Mouse (Mus musculus): ENCODE data around the gene Prkcsh.

Gene Prkcsh

DNA sequence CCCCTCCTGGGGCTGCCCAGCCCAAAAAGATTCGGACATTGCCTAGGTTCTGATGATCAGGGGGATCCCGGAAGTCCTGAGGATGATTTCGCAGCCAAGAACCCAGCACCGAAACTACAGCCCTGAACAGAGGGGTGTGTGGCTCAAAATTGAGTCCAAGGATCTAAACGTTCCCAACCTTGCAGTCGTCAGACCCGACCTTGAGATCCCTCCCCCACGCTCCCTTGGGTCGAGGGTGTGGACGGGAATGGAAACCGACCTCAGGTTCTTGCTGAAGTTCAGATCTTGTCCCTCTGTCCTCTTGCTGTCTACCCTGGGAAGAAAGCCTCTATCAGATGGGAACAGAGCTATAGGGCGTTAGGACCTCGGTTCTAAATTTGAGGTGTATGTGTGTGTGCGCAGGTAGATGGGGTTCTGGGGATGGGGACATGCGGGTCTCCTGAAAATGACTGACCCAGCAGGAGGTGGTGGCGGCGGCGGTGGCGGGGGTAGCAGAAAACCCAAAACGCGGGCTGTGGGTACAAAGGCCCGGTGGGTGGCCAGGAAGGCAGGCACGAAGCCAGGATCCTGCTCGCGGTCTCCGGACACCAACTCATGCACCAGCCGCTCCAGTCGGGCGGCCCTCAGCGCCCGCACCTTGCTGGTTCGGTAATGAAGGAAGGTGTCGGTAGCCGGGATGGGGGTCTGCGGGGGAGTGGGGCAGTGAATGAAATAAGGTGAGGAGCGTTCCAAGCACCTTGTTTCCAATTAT lies 14.8 kb upstream of the Prkcsh start:
- no peak for DNase-seq (ENCODE audit: low spot score in 2 of 2)

GRCm38 (mm10) chr9:21988421-21989101 lies 14.0 kb upstream of the Prkcsh start:
- DNase-seq (ENCODE audit: low spot score in 2 of 2): peak; percentile 19 to 22

DNA sequence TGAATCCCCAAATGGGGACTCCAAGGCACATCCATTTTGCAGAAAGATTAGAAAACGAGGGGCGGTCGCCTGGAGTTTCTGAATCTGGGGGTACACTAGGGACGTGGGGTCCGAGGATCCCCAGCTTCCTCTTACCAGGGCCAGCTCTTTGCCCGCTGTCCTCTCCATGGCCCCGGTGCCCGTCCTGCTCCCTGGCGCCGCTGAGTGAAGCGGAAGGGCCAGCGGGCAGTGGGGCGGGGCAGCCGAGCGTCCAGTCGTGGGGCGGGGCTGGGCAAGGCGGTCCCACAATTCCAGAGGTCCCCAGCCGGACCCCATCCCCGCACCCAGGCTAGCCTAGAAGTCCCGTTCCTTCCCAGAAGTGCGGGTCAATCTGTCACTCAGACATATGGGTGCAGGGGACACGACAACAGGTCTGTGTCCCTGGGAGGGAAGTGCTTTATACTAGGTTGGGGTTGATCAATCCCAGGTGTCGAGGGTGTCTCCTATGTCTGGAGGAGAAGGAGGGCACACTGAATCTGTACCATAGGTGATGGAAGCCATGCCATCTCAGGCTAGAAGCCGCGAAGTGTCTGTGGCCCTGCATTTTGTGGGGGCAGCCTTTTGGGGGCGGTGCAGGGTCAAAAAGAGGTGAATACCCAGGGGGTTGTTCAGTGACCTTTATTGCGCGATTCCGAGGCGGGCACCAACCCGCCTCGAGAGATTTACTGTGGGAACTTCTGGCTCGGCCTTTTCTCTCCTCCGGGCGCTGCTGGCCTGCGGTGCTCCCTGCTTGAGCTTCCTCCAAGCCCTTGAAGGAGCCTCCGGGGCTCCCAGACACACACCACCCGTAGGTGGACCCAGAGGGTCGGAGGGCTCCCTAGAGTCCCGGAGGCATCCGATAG lies 13.1 kb upstream of the Prkcsh start, which contains the start of gene Rgl3:
TSS of gene Rgl3 (minus strand) at position 217 of the 881 bp plus-strand sequence.
- DNase-seq (ENCODE audit: low spot score in 2 of 2): peak; percentile 52 to 81

GRCm38 (mm10) chr9:21992227-21992626 lies 10.4 kb upstream of the Prkcsh start:
- no peak for DNase-seq (ENCODE audit: low spot score in 2 of 2)

- DNase-seq (ENCODE audit: low spot score in 2 of 2): no peak
Measured at GRCm38 (mm10) chr9:21996178-21996867, 6.3 kb upstream of the Prkcsh start.

DNA sequence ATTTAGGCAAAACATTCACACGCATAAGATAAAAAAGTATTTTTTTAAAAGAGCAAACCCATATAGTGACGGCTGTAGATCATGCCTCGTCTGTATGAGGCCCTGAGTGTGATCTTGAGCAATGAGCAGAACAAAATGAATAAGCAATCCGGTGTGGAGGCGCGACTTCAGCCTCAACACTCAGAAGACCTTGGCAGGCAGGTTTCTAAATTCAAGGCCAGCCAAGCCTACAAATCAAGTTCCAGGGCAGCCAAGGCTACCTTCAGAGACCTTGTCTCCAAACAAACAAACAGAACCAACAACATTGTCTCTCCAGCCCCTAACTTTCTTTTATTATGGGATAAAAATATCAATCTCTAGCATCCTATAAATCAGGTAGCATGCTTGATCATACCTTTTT lies 2.3 kb upstream of the Prkcsh start:
- no peak for DNase-seq (ENCODE audit: low spot score in 2 of 2)

DNA sequence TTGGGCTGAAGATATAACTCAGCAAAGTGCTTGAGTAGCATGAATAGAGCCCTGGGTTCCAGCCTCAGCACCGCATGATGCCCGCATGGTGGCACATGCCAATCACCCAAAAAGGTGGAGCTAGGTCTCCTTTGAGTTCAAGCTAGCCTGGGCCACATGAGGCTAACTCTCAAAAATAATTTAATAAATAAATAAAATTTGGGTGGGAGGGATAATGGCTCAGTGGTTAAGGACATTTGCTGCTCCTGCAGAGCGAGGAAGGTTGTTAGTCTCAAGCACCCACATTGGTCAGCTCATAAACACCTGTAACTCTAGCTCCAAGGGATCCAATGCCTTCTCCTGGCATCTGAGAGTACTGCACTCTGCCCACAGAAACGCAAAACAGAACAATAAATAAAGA lies 973 bp upstream of the Prkcsh start:
- no peak for DNase-seq (ENCODE audit: low spot score in 2 of 2)

DNA sequence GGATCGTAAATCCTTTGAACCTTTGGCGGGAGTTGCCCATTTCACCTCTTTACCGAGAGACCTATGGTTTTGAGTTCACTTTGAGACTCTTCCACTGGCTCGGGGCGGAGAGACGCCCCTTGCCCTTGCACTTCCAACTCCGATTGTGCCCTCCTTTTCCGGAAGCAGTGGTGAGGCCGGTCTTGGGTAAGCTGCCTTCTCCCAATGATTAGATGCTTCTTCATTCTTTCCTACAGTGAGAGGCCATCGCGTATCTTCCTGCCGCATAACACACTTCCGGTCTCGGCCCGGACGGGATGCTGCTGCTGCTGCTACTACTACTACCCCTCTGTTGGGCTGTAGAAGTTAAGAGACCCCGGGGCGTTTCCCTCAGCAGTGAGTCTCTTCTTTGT lies 553 bp downstream of the Prkcsh start:
- DNase-seq (ENCODE audit: low spot score in 2 of 2): peak in 1 of 2 experiments; percentile 19

DNA sequence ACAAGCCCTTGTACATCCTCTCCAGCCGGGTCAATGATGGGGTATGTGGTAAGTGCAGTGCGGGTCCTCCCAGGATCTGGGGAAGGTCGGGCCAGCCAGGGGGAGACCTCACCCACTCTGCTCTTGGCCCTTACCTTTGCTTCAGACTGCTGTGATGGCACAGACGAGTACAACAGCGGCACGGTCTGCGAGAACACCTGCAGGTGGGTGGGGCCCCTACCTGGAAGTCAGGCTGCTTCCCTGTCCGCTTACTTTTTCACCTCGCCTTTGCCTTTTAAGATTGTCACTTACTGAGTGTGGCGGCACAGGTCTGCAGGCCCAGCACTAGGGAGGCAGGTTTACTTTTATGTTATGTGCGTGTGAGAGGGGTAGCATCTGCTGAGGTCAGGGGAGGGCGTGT lies 1.9 kb downstream of the Prkcsh start:
- no peak for DNase-seq (ENCODE audit: low spot score in 2 of 2)

DNA sequence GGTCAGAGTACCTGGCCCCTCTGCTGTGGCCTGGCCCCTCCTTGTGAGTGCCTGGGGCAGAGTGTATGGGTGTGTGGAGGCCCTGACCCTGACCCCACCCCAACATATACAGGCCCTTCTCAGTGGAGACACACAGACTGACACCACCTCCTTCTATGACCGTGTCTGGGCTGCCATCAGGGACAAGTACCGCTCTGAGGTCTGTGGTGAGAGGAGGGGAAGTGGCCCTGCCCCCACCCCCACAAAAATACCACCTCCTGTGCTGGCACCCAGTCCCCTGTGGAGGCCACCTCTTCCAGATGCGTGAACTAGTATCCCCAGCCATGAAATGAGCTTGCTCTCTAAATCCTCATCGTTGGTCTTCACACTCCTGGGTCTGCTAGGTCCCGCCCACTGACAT lies 8.4 kb downstream of the Prkcsh start:
- no peak for DNase-seq (ENCODE audit: low spot score in 2 of 2)

DNA sequence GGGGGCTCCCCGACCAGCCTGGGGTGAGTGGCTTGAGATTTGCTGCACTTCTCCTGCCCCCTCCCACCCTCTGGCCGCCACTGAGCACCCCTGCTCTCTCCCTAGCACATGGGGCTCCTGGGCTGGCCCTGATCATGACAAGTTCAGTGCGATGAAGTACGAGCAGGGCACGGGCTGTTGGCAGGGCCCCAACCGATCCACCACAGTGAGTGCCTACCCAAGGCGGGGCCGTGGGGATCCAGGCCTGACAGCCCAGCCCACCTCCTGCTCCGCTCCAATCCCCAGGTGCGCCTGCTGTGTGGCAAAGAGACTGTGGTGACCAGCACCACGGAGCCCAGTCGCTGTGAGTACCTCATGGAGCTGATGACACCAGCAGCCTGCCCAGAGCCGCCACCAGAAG lies 10.1 kb downstream of the Prkcsh start:
- DNase-seq (ENCODE audit: low spot score in 2 of 2): no peak

GRCm38 (mm10) chr9:22016245-22016644 lies 13.6 kb downstream of the Prkcsh start:
- DNase-seq (ENCODE audit: low spot score in 2 of 2): no peak

DNA sequence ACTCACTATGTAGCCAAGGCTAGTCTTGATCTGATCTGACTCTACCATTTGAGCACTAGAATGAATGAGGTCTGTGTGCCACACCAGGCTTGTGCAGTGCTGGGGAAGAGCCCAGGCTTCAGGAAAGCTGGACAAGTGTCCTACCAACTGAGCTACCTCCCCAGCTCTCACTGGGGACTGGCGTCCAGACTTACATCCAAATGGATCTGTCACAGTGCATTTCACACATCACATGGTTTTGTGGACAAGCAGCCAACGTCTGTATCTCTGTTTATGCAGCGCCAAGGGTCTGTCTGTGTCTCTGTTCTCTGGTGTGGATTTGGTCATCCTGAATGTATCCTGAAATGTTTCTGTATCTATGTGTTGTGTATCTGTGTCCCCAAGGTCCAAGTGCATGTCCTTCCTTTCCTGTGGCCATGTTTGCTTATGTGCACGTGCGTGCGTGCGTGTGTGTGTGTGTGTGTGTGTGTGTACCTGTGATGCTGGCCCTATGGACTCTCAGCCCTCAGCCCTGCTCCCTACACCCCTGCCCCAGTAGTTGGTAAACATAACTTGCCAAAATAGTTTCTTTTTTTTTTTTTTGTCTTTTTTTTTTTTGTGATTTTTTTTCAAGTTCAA lies 14.7 kb downstream of the Prkcsh start:
- DNase-seq (ENCODE audit: low spot score in 2 of 2): no peak

DNA sequence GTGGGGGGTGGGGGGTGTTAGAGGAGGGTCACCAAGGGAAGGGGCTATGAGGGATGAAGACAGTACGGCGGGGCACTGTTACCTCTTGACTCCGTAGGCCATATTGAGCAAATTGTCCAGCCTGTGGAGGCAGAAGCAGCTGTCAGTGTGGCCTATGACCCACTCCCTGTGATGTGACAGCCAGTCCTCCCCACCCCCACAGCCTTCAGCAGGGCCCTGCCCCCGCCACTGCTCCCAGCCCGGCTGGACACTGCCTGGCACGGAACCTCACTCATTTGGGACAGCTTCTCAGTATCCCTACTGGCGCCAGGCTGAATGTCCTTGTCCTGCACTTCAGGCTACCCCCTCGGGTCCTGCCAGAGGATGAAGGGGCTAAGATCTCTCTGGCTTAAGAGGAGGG lies 22.0 kb downstream of the Prkcsh start:
- DNase-seq (ENCODE audit: low spot score in 2 of 2): no peak

DNA sequence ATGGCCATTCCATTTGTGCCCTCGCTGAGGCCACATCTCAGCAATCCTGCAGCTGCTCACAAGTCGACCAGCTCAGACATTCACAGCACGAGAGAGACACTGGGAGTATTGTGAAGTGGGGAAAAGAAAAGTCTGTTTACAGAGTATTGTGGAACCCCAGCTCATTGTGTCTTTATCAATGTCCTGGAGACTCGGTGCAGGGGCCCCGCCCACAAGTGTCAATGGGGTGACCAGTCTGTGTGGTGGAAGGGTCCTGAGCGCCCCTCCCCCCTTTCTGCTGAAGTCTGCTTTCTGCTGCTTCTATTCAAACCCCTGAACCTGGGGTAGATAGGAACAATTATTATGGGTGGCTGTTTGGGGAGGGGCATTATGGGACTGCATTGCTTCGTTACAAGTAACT lies 25.9 kb downstream of the Prkcsh start:
- no peak for DNase-seq (ENCODE audit: low spot score in 2 of 2)

DNA sequence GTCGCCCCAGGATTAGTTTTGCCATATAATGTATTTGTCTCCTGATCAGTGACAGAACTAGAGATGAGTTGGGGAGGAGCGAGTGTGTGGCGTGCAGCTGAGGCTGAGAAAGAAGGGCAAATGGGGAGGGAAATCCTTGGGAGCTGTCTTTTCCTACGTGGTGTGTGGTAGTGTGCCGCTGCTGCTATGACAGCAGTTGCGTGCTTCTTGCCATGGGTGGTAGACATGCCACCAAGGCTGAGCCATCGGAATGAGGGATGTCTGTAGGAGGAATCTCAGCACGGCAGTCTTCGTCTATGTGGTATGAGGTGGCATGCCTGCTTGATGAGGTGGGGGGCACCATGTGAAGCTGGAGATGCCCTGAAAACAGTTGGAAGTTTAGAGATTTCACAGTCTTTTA lies 27.8 kb downstream of the Prkcsh start:
- DNase-seq (ENCODE audit: low spot score in 2 of 2): no peak

DNA sequence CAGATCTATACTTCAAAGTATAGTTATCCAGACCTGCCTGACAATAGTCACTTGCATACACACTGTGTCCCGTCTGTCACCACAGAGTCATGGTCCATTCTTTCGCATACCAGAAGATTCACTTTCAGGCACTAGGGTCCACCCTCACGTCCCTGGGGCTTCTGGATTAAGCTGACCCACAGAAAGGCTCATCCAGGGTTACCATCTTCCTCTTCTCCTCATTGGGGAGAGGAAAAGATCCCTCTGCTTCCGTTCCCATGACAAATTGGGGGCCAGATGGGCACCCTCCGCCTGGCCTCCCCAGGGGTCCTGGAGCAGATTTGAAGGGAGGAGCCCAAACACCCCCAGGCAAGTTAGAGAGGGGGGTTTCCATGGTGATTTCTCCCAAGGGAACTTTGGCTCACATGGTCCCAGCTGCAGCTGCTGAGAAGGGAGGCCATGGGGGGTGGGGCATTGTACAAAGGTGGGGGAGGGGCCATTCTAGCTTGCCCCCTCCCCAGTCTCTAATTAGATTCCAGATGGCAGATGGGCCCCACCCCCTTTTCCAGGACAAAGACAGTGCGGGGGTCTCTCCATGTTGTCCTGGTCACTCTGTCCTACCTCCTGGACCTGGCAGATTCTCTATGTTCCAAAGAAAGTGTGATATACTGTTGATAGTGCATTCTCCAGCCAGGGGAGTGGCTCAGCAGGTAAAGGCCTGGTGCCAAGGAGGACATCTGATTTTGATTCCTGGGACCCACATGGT lies 32.9 kb downstream of the Prkcsh start:
- no peak for DNase-seq (ENCODE audit: low spot score in 2 of 2)

GRCm38 (mm10) chr9:22037826-22038225 lies 35.2 kb downstream of the Prkcsh start:
- DNase-seq (ENCODE audit: low spot score in 2 of 2): no peak

DNA sequence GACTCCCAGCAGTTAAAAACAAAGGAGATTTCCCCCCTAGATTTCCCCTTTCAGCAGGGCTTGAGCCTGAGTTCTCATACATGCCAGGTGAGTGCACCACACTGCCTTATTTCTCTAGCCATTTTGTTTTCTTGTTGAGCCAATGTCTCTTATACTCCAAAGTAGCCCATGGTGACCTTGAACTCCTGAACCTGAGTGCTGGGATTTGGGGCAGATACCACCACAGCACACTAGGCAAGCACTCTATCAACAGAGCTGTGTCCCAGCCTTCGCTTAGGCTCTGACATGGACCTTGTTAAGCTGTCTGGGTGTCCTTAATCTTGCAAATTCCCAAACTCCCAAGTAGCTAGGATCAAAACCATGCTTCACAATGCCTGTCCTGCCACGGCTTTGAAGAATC lies 39.2 kb downstream of the Prkcsh start:
- no peak for DNase-seq (ENCODE audit: low spot score in 2 of 2)

DNA sequence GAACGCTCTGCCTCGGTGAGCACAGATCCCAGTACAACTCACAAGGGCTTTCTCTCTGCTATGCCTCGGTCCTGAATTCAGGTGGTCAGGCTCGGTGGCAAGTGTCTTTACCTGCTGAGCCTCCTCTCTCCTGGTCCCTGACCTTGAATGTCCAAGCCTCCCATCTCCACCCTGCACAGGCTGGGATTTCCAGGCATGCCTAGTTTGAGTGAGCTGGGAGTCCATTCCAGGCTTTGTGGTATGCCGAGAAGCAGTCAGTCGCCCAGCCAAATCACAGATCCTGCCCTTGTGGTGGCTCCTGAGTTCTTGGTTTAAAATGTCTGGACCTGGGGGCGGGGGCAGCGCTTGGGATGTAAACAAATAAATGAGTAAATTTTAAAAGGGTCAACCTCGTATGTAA lies 44.7 kb downstream of the Prkcsh start:
- DNase-seq (ENCODE audit: low spot score in 2 of 2): no peak

DNA sequence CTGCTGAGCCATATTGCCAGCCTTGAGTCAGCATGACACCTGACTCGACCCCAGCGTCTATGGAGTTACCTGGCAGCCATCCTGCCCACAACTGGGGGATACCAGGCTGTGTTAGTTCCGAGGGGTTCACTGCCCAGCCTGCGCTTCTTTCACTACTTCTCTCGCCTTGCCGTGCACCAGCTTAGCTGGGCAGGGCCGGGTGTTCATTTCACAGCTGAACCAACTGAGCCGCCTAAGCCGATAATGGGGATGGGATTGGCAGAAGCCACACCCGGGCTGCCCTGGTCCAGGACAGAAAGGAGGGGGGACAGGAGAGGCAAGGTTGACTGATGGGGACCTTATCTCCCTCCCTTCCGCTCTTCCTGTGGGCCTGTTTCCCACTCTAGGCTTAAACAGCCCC lies 46.7 kb downstream of the Prkcsh start:
- no peak for DNase-seq (ENCODE audit: low spot score in 2 of 2)

Data from urinary bladder, postnatal 36 days (tissue).